Mouse (Mus musculus) heart, postnatal 0 days (tissue): ENCODE measurements around the gene Slc2a3.

ENCODE experiments used
- CTCF ChIP-seq: IDR thresholded peaks from 2 replicates; pipeline ENCODE4 v1.5.1; 2016; ENCODE audit warnings: antibody characterized with exemption, control low read depth, low read depth
- EP300 ChIP-seq: IDR thresholded peaks from 2 replicates; pipeline ENCODE4 v1.6.1; 2016; ENCODE audit warnings: antibody characterized with exemption, low read depth

DNA sequence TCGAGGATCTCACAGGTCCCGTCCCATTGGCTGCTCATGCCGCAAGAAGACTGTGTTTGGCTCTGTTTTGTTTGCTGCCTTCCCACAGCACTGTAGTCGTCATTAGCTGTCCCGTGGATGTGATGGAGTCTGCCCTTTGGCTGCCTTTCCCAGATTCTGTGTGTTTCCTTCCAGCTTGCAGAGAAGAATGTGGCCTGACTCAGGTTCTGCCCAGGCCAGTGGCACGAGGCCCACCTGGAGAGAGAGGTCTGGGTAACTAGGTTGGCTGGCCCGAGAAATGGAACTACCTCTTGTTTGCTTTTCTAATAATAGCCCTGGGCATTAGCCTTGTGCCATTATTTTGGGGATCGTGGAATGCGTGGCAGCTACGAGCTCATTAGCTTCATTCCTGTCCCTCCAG, 22.6 kb upstream of the Slc2a3 start:
- TF ChIP-seq CTCF (no peak), EP300 (no peak)
